Mouse (Mus musculus) telencephalon, adult 2 months (tissue): Measurements from ENCODE around the gene Usp35.

Experiments used
- DNase-seq: peaks from one replicate; pipeline ENCODE4 v3.0.0-alpha.2; 2011; ENCODE audit warnings: low read depth, low spot score

Usp35 gene

DNA sequence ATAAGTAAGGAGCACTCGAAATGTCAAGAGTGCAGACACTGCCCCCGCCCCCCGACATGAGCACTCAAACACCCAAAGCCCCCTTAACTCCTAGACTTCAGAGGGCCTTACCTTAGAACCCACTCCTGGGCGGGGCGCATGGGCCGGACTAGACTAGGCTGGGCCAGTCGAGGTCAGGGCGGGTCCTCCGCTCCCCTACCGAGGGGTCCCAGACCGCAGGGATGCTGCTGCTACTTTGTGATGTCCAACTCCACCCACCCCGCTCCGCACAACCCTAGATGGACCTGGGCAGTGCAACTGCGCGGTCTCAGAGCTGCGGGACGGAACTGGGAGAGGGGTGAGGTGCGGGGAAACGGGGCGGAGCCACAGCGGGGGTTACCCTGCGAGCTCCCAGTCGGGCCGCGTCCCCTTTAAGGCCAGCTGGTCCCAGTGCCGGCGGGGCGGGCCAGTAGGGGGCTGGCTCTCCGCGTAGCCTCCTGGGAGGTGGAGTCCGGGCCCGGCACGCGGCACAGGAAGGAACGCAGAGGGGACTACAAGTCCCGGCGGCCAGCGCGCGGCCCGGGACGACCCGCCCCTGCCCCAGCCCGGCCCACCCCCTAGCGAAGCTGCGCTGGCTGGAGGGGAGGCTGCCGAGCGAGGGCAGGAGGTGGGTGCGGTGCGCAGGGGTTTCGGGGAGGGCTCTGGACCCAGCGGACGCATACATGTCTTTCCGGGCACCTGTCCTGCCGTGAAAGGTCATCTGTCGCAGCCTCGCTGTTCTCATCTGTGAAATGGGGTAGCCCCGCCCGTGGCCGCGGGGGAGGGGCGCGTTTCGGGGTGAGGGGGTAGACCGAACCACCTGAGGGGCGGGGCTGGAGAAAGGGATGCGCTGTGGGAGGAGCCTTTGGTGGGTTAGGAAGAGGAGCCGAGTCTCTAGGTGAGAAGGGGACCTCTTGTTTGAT is at the start of gene Usp35, which contains the start of gene Kctd21:
Usp35 (minus strand) TSS at position 295 of the 941 bp plus-strand sequence.
Kctd21 (plus strand) TSS at position 602 of the 941 bp plus-strand sequence.
- DNase-seq: peak; percentile 91

DNA sequence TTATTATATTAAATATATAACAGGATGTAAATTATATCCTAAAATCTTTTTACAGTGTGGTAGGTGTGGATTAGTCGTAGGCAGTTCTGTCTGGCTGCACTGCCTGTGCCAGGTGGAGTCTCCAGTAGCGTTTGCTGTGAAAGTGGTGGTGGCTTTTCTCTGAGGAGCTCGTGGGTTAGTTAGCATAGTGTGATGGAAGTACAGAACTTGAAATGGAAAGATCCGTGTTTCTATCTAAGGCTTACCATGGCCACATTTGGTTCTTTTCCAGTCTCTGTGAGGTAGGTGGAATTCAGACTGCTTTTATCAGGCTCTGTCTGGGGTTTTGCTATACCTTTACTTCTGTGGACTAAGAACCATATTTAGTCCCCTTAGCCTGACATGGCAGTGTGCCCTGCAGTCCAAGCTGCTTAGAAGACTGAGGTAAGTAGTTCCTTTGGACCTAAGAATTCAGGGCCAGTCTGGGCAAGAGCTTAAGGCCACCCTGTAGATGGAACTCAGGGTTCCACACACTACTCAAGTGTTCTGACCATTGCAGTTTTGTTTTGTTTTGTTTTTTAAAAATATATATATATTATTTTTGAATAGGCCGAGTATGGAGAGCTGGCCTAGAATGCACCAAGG is 48.8 kb upstream of the Usp35 start:
- peak; percentile 50 for DNase-seq

DNA sequence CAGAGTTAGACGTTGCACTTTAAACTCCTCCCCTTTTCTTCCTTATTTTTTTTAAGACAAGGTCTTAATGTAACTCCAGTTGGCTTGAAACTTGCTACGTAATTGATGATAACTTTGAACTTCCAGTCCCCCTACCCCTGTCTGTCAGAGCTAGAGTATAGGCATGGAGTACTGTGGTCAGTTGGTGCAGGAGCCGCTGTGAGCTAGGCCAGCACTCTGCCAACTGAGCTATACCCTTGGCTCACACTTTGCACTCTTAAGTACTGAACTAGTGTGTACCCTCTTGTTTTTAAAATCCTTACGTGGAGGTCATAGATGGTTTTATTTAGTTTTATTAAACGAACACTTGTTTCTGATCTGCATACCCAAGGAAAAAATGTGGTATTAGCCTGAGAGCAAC is 47.5 kb upstream of the Usp35 start:
- no peak for DNase-seq

DNA sequence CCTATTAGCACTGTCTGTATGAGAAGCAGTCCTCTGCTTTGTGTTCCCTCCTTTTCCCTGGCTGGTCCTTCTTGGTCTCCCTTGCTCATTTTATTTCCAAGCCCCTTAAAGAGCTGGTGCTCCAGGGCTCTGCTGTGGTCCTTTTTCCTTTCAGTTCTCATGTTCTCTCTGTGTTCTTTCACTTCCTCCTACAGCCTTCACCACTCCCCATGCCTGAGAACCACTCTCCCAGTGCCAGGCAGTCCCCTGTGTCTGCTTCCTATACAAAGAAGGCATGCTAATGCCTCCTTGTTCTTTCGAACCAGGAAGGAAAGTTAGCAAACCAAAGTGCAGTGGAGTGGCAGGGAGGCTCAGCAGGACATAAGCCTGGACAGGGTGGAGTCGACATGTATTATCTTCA is 44.1 kb upstream of the Usp35 start:
- no peak for DNase-seq

DNA sequence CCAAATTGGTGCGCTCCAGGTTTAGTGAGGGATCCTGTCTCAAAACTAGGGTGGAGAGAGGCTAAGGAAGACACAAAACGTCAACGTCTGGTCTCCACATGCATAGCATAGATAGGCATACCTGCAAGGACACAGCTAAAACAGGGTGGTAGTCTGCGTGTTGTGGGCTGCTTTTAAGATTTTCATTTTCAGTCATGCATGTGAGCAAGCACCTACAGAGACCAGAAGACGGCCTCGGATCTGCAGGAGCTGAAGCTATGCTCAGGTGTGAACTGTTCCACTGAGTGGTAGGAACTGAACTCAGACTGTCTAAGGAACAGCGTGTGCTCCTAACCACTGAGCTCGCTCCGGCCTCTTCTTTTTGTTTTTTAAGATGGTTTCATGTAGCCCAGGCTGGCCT is 43.3 kb upstream of the Usp35 start:
- DNase-seq: no peak

DNA sequence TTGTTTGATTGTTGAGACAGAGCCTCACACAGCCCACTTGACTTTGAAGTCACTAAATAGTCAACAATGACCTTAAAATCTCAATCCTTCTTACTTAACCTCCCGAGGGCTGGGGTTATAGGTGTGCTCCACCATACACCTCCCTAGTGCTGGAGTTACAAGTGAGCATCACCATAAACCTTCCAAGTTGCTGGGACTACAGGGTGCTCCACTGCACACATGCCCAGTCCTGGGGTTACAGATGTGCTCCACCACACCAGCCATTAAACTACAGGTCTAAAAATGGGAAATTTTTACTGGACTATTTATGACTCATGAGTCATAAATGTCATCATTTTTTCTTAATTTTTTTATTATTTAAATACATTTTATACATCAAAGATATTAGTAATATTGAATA is 34.1 kb upstream of the Usp35 start:
- no peak for DNase-seq

DNA sequence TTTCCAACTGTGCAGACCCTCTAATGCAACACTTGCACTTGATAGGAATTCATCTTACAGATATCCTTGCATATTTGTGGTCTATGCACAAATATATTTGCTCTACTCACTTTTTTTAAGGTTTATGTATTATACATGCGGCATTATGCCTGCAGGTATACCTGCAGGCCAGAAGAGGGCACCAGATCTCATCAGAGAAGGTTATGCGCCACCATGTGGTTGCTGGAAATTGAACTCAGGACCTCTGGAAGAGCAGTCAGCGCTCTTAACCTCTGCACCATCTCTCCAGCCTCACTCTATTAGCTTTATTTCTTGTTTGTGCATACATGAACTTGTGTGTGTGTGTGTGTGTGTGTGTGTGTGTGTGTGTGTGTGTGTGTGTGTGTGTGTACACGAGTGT is 29.6 kb upstream of the Usp35 start:
- no peak for DNase-seq

DNA sequence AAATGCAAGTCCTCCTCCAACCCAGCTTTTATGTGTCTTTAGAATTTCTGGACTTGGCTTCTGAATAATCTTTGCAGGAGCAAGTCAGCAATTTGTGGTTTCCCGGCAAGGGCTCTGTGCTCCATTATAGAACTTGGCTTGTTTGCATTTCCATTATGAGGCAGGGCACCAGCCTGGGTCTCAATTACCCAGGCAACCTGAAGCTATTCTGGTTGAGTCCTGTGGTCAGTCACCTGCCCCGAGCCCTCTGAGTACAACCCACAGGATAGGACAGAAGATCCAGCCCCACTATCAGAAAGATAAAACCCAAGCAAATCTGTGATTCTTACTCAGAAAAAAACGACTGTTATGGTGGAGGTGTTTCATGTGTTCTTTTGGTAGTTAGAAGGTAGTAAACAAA is 29.1 kb upstream of the Usp35 start:
- no peak for DNase-seq

DNA sequence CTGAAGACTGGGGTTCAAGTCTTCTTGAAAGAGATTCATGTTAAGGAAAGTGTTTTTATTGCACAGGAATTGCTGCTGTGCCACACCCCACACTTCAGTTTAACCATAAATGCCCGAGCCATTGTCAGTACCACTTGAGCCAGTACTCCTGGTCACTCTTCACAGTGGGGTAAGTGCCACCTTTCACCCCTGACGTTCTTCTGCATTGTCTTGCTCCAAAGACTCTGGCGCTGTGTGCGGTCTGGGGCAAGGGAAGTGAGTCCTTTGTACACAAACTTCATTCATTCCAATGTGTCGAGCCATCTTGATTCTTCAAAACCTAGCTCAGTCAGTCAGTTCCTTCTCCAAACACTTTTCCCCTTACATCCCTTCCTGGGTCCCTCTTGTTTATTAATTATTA is 28.3 kb upstream of the Usp35 start:
- DNase-seq: no peak

DNA sequence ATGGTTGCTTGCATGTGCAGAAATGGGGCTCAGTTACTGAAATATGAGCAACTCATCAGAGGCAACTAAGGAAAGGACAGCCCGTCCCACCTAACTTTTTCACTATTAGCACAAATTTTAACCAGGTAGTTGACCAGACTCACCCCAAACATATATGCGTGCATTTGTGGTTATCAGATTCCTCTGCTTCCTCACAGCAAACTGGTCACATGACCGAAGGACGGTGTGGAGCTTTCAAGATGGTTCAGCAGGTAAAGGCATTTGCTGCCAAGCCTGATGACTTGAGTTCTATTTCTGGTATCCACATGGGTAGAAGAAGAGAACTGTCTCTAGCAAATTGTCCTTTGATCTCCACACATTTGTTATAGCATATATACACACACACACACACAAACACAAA is 26.5 kb upstream of the Usp35 start:
- no peak for DNase-seq

DNA sequence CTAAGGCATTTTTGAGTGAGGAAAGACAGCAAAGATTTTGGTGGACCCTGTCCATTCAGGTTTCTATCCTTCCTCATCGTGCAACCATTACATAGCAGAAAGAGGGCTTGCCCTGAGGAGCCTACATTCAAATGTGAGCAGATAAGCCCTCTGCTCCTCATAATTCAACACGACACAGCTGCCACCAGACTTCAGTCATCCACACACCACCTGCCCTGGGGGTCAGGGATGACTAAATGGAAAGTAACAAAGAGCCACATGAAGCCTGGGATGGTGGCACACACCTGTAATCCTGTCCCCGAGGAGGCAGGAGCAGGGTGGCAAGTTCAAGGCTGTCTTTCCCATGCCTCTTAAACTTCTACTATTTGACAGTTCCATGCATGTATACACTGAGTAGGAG is 26.0 kb upstream of the Usp35 start:
- no peak for DNase-seq

DNA sequence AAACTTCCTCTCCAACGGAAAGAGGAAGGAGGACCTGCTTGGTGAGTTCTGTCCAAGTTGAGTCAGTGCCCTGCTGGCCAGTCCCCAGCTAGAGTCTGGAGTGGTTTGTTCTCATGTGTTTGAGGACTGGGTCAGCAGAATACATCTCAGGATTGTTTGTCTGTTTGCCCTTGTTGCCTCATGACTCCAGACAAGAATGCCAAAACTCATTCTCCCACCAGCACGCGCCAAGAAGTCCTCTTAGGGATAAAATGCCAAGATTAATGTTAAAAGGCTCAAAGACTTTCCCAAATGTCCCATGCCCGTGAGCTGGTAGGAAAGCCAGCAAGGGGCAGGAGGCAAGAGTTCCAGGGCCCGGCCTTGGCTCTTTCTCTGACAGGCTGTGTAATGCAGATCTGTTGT is 25.1 kb upstream of the Usp35 start:
- no peak for DNase-seq

DNA sequence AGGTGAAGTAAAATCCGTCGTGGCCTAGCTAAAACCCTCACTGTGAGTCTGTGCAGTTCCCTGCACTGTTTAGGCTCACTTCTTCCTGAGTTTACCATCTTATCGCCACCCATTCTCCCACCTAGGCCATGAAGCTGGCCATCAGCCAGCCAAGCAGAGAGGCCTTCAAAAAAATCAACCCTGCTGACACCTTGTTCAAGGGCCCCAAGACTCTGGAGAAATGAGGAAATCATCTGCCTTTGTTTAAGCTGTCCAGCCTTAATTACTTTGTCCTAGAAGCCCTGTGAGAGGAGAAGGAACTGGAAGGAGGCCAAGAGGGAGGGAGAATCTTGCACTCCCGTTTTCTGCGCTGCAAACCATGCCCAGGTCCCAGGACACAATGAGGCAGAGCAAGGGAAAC is 24.4 kb upstream of the Usp35 start:
- DNase-seq: no peak

DNA sequence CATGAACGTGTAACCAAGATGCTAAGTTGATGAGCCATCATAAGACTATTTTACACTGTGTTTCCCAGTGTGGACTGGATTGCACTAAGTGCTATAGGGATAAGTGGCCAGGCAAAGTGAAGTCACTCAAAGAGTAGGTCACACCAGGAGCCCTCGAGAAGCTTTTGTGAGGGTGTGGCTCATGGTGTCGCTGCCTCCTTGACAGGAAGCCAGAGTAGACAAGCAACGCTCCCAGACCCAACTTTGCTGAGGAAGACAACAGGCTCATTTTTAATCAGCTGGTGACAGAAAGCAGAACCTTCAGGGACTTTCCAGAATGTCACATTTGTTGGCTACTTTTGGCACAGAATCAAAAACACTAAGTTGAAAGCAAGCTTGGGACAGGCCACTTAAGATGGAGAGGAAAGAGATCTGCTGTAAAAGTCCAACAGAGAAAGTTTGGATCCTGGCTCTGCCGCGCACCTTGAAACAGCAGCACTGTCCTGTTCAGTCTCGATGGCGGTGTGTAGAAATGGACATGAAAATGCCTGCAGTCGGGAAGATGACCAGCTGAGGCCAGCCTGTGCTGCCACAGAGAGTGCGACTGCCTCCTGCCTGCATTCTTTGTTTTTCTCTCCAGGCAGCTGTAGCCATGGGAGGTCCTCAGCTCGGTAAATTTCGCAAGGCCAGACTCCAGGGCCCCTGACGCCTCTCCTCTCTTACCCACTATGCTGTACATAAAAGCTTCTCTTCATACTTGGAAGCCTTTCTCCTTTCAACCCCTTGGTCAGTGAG is 23.4 kb upstream of the Usp35 start:
- DNase-seq: no peak

DNA sequence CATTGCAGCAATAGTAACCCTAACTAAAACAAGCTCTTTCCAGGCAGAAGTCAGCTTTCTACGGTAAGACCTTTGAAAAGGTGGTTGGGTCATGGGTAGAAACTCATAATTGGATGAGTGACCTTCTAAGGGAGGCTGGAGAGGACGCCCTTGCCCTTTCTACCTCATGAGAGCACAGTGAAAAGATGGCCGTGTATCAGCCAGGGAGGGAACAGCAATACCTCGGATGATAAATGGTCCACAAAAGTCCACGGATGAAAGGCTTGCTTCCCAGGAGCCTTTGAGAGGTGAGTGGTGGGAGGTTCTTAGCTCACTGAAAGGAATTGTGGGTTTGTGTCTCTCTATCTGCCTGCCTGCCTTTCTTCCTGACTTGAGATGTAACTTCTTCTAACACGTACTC is 21.5 kb upstream of the Usp35 start:
- DNase-seq: no peak

DNA sequence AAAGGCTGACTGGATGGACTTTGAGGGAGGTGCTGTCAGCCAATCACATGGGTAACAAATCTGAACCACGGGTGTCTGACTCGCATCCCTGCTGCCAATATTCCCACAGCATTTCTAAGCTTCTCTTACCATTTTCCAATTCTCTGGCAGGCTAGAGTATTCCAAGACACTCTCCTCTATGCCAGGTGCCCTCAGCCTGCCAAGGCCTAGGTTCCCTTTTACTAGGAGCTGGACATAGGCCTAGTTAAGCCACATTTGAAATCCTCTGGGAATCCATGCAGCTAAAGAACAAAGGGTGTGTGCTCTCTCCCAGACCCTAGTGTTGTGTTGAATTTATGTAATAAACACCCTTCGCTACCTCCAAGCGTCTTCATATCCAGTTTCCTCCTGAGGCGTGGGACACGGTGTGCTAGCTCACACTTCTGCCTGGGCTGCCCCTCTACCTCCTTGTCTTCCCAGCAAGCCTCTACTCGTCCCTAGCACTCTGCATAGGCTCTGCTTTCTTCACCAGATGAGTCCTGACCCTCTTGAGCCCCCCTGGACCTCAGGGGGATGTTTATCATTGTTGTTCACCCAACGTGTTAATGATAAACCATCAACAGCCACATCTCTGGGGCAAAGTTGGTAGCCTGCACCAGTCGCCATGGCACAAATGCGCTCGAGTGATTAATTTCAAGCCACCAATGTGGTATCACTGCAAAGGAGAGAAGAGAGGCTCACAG is 20.1 kb upstream of the Usp35 start:
- no peak for DNase-seq

DNA sequence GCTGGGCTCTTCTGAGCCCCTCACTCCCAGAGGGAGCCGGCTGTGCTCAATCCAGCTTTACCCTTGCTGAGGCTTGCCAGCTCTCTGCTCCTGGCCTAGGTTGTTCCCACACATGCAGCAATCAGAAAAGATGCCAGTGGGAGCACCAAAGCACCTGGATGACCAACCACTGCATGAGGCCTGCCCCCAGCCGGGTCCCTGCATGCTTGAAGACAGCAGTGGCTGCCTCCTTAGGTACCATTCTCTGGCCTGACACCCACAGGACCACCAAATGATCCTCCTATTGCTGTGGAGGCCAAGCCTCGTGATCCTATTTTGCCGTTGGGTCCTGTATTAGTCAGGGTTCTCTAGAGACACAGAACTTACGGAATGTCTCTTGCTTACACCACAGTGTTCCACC is 19.1 kb upstream of the Usp35 start:
- DNase-seq: no peak

DNA sequence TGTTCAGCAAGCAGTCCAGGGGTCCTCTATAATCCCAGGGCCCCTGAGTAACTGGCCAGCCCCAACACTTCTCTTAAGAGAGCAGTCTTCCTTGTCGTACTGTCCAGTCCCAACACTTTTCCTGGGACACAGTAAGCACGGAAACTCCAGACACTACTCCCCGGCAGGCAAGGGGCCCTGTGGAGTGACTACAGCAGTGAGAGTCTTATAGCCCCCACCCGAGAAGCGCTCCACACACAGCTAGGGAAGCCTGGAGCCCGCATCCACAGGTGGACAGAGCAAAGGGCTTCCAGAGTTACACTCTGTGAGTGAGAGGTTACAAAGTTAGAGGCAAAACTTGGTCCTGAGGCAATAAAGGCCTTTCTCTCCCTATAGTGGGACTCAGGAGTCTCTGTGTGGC is 17.6 kb upstream of the Usp35 start:
- no peak for DNase-seq

DNA sequence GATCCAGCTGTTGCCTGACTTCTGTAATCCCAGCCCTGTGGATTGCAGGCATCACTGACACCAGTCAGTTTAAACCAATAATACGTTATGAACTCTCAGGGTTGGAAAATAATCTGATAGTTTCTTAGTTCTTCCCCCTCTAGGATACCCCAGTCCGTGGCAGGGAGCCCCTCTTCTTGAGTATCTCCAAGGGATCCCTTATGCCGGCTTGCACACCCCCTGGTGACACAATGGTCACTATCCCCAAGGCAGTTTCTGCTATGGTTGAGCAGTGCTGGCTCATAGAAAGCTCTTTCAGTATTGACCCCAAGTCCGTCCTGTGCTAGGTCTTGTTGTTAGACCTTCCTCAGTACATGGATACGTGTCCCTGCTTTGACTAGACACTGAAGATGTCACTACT is 17.0 kb upstream of the Usp35 start:
- no peak for DNase-seq

DNA sequence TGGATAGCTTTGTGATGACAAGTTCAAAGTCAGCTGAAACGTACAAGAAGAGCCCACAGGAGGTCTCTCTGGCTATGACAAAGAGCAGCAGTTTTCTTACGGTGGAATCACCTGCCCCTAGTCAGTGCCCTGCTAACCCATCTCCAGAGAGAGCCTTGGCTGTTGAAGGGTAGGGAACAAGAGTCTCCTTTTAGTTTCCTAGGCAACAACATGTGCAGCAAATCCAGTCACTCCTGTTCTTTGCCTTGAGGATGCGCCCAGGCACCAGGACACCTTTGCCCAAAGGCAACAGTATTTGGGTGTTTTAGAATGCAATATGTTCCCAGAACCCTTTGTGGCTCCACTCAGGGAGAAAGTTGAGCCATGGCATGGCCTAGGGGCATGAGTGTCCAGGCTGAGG is 16.5 kb upstream of the Usp35 start:
- DNase-seq: no peak

DNA sequence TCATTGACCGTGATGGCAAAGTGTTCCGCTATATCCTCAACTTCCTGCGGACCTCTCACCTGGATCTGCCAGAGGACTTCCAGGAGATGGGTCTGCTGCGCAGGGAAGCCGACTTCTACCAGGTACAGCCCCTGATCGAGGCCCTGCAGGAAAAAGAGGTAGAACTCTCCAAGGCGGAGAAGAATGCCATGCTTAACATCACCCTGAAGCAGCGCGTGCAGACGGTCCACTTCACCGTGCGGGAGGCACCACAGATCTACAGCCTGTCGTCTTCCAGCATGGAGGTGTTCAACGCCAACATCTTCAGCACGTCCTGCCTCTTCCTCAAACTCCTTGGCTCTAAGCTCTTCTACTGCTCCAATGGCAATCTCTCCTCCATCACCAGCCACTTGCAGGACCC is 15.6 kb upstream of the Usp35 start:
- no peak for DNase-seq

DNA sequence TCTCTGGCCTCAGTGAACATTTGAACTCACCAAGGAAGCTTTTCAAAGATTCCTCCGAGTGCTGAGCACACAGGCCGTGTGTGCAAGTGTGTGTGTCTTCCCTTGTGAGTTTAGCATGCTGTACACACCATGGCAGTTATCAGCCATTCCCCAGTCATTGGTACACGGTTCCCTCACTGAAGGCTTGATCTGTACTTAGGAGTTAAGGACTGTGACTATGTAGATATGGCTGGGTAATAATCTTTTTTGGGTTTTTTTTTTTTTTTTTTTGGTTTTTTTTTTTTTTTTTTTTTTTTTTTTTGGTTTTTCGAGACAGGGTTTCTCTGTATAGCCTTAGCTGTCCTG is 15.0 kb upstream of the Usp35 start:
- DNase-seq: no peak
